Mouse (Mus musculus) 416B (cell line): Measurements from ENCODE around the gene Lama2.
"Not testable (repeated sequence)": the region's sequence is repeated elsewhere in the genome, so short reads cannot be mapped to it uniquely, and the experiment has no call there.

Experiments
- DNase-seq: peaks from one replicate; pipeline ENCODE4 v3.0.0; 2011; ENCODE audit warnings: low read depth

Lama2 gene

DNA sequence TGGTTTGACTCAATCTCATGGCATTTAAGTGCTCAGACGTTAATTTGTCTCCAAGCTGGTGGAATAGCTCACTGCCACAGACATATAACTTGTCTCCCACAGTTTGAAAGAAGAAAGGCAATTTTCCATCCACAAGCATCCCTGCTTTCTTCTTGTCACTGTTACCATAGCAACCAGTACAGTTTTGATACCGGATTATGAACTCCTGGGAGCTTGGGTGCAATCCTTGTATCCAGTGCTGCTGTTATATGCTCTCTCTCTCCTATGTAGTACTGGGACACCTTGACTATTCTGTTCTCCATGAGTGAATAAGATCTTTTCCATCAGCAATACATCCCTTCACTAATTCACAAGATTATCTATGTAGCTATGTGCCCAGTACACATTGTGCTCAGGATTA lies 612.2 kb downstream of the Lama2 start:
- DNase-seq: no peak

DNA sequence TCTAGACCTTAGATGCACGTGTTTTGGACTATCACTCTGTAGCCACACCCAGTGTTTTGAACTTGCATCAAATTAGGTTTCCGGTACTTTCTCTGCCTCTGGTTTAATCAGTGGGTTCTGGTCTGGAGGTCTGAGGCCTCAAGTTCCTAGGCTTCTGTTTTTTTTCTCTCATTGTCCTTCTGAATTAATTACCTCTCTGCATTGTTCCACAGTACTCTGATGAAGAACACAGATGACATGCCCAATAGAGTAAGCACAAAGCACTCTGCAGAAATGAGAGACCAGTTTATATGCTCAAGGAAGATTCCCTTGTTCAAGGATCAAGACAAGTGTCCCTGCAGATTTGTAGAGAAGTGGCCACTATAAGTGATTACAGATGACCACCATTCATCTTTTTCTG lies 613.8 kb downstream of the Lama2 start:
- DNase-seq: no peak

DNA sequence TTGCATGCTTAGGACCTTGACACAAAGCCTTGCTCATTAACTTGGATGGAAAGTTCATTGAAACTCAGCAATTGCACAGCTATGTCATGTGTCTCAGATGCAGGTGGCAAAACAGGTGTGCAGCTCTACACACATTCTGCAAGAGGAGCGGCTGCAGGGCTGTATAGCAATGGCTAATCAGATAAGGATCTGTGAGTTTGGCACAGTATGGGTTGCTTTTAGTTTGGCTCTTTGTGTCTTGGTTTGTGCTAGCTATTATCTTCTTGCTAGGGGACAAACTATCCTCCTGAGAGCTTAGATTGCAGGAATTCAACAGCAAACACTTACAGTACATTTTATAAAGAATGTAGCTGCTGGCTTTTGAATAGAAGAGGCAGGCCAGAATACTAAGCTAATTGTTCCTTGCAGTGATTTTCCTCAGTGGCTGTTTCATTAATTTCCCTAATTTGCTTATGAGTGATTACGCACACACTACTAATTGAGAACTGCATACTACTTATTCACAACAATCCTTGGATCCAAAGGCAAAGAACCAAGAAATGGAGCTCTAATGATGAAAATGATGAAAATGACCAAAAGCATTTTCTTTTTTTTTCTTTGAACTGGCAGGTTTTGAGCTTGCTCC lies 617.9 kb downstream of the Lama2 start:
- DNase-seq: no peak

DNA sequence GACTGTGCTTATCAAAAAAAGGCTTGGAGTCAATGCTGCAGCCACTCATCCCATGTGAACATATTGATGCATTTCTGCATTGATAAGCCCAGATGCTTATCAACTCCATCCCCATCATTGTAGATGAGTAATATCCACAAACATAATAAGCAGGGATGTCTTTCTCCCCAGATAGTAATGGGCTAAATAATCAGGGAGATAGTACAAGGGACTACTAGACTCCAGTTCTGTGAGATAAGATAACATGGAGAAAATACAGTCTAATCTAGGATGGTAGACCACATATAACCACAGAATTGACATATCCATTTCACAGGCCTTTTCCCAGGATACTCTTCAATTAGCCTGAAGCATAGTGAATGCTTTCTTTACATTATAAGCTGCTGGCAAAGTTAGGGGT lies 622.9 kb downstream of the Lama2 start:
- DNase-seq: no peak

DNA sequence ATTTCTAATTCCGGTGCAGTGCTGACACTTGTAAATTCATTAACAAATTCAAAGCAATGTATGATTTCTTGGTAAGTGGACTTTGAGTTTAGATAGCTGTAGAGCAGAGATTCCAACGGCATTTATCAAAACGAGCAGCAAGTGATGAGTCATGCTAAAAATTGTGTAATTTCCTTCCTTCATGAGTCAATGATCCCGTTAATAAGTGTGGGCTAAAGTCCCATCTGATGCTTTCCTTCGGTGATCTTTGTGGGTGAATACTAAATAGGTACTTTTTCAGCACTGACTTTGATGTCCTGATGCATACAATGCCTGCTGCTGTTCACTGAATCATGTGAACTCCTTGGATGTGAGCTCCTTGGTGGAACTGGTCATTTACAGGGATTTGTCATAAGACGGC lies 623.6 kb downstream of the Lama2 start:
- peak; percentile 97 for DNase-seq

DNA sequence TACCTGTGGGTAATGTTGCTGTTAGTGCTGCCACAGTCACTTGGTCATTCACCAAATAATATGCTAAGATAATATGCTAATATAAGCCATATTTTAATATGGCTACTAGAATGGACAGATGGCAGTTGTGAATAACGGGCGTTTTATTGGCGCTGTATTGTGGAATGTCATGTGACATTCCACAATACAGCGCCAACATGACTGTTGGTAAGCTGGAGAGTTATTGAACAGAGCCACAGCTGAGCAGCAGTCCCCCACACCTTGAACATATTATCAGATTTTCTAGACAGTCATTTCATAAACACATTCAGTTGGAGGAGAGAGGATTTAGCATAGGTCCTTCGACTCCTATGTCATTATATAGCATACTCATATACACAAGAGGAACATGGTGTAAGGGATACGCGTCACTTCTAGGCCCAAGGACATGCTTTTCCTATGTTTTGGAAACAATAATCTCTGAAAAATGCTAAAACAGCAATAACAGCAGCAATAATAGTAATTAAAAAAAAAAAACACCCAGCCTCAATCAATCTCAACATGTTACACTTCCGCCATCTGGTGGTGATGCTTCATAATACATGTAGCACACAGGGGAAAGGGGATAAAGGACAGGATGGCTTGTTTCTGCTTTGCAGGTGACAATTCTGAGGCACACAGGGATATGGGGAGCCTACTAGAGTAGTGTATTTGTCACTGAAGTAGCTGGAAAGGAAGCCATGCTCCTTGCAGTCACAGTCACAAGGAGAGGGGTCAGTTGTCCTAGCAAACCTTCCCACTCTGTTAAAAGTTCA lies 624.2 kb downstream of the Lama2 start:
- peak; percentile 84 for DNase-seq

DNA sequence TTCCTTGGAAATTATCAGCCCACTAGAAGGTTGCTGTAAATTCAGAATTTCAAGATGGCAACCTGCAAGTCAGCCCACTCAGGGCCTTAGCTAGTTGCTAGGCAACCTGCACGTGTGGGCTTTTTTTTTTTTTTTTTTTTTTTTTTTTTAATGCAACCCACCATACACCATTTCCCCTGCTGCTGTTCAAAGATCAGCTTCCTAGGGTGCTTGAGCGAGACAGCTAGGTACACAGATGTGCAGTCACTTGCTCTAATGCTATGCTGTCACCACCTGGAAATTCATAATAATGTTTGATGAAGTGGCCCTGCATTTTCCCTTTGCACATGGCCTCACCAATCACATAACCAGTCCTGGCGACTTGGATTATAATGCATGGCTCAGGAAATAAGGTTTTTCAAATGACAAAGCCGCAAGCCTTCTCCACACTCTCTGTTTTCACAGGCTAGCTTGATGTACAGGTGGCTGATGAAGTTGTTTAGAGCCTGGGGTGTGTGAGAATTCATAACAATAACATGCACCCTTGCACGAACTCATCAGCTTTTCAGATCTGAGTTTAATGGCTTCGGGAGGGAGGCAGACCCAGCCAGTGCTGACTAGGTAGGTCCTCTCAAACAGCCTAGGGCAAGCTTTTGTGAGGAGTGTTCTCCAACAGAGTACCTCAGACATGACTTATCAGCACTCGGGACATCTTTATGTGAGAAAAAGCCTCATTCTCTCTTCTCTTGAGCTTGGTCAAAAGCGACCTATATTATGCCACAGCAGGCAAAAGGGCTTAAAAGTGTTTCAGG lies 625.4 kb downstream of the Lama2 start:
- no peak for DNase-seq

DNA sequence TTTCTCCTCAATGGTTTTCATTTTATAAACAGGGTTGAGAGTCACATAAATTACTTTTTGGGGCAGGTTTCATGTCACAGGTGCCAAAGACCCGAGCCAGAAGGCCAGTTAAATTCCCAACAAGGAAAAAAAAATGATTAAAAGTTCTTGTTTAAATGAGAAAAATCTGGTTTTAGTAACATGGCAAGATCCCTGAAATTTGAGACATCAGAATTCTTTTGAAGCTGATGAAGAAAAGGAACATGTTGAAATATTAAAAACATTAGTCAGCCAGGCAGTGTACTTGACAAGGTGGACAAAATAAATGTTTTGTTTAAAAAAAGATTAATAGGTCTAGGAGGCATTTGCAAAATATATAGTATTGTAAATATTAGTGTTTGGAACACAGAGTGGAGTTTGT lies 634.1 kb downstream of the Lama2 start:
- no peak for DNase-seq

DNA sequence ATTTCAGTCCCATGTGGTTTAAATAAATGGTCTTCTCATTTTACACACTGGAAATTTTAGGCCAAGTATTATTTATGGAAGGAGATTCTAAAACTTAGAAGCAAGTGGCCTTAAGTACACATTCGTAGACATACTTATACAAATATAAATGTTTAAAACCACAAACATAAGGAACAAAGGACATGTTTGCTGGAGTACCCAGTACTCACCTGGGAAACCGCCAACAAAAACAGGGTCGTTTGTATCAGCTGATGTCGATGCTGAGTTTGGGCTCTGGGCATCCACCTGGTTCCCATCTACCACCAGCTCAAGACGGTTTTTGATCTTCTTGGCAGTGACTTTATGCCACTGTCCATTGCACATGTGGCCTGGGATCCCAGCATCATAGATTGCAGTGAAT lies 635.5 kb downstream of the Lama2 start:
- DNase-seq: not testable (repeated sequence)

DNA sequence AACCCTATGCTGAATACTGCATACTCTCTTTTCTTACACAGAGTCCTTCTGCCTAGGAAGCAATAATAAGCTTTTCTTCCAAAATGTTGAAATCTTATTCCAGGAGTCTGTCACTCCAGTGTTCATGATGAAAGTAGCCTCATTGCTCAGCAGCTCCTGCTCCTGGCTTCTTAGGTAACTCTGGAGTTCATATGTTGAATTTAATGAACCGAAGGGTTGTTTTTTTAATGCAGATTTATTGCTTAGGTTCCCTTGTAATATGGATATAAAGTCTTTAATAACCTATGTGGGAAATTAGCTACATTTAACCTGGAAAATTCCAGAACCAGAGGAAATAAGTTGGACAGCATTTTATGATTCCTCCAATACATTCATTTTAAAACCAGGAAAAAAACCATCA lies 636.0 kb downstream of the Lama2 start:
- no peak for DNase-seq

DNA sequence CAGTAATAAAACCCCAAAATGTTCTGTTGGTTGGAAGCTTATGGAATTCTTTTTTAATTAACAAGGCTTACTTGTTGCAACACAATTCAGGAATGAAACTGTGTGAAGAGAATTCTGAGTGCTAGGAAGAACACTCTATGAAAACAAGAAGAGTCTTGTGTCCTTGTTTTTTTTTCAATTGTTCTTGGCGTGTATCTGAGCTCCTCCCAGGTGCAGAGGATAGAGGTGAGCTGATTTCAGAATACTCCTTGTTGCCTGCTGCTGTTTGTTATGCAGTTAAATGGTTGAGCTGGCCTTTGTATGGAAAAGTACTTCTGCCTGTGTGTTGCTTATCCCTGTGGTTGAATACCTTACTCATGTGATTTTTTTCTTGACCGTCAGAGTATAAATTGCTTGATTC lies 636.9 kb downstream of the Lama2 start:
- no peak for DNase-seq

DNA sequence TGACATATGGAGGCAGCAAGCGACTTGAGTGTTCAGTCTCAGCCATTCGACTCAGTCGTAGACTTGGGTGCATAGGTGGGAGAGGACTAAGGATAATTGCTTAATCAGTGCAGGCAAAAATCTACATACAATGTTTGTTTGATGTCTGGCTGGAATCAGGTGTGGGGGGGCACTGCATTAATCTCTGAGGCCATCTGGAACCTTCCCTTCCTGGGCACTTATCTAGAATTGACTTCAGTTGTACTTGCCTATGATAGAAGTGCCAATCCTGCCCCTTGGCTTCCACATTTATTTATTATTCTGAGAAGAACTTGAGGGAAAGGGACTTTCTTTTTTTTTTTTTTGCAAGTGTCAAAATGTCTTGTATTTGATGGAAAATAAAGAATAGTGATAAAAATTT lies 644.2 kb downstream of the Lama2 start:
- DNase-seq: no peak

DNA sequence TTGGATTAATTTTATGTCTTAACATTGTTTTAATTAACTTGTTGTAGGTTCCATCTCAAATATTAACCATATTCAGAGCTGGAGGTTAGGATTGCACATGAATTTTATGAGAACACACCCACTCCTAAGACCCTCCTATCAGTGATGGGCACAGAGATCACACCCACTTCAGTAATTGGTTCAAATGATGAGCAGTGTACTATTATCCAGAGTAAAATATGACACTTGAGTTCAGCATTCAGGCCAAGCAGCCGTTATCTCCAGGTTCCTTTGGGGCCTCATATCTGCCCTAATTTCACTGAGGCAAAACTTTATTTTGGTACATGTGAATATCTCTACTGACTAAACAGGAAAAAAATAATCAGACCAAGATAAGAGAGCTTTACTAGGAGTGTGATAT lies 645.3 kb downstream of the Lama2 start:
- no peak for DNase-seq

DNA sequence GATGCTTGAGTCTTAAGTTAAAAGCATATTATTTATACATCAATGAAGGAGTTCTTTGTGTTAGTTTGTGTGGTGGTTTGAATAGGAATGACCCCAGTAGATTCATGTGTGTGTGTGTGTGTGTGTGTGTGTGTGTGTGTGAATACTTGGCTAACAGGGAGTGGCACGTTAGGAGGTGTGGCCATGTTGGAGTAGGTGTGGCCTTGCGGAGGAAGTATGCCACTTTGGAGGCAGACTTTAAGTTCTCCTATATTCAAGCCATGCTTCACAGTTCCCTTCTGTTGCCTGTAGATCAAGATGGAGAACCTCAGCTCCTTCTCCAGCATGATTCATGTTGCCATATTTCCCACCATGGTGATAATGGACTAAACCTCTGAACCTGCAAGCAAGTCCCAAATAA lies 646.0 kb downstream of the Lama2 start:
- DNase-seq: no peak

DNA sequence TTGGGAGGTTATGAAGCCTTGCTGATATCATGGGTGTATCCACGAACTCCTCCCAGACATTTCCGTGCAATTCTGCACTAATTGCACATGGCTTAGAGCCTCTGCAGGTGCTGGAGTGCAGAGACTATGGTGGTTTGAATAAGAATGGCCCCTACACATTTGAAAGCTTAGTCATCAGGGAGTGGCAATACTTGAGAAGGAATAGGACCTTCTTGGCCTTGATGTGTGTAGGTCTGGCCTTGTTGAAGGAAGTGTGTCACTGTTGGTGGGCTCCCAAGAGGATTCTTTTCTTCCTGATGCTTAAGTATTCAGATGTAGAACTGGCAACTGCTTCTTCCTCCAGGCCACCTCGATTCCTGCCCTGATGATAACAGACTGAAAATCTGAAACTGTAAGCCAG lies 661.0 kb downstream of the Lama2 start:
- DNase-seq: peak; percentile 42

DNA sequence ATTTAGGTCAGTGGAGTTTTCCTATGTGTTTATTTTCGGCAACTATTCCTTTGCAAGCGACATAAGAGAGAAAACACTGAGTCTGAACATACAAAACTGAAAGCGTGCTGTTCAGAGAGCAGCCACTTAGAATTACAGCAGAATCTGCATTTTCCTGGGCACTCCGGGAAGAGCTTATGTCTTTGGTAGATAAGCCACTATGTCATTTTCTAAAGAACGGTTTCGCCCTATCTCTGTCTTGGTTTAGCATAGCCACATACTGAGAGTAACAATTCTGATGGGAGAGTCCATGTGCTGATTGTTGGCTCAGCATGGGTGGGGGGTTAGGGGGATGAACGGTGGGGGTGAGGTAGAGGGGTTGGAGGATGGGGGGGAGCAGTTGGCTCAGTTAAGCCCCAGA lies 669.1 kb downstream of the Lama2 start:
- DNase-seq: no peak

DNA sequence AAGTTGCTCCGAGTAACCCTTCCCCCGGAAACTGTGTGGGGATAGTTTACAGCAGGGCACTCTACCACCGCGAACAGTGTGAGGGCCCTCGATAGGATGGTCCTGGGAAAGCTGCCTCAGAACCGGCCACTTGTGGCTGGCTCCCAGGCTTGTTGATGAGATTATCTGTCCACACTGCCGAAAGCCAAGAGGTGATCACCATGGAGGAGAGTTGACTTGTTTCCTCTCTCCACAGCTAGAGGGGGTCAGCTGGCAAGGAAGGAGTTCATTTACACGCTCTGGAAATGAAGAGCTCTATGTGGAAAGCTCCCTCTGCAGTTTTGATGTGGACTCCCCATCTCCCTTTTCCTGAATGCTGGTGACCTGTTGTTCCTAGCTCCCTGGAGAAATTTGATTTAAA lies 669.9 kb downstream of the Lama2 start:
- peak; percentile 21 for DNase-seq

DNA sequence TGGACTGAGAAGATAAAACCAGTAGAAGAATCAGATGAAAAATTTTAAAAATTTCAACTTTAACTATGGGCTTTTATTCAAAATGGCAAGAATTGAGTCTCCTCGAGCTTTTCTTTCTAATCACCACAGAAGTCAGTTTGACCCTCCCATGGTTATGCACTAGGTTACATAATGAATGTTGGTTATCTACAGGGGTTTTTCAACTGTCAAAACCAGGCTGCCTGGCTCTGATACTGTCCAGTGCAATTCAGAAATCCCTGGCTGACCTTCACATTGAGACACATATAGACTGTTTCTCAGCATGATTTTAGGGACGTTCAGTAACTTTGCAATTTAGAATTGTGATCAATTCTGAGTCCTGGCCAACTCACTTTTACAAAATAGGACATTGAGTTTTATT lies 671.2 kb downstream of the Lama2 start:
- no peak for DNase-seq

DNA sequence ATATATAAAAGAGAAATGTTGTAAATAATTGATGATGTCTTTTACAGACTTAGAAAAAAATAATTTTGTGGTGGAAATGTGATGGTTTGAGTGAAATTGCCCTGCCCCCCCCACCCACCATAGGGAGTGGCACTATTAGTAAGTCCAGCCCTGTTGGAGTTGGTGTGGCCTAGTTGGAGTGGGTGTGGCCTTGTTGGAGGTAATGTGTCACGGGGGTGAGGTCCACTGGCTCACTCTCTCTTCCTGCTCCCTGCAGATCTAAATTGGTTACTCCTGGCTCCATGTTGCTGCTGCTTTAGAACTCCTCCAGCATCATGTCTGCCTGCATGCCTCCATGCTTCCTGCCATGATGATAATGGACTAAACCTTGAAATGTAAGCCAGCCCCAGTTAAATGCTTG lies 680.0 kb downstream of the Lama2 start:
- DNase-seq: no peak

DNA sequence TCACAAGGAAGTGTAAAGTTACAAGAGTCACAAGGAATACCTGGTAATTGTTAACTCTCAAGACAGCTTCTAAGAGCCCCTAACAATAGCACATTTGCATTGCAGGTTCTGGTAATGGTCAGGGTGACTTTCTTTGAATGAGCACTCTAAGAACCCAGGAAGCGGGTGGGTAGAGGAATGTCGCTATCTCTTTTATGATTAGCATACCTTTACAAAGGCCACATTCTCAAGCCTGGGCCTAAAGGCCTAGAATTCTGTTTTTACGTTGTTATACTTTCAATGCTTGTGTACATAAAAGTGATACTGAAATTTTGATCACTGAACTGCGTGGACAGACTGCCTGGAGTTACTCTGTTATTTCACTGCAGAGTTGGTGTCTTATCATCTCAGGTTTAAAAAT lies 681.1 kb downstream of the Lama2 start:
- DNase-seq: not testable (repeated sequence)

DNA sequence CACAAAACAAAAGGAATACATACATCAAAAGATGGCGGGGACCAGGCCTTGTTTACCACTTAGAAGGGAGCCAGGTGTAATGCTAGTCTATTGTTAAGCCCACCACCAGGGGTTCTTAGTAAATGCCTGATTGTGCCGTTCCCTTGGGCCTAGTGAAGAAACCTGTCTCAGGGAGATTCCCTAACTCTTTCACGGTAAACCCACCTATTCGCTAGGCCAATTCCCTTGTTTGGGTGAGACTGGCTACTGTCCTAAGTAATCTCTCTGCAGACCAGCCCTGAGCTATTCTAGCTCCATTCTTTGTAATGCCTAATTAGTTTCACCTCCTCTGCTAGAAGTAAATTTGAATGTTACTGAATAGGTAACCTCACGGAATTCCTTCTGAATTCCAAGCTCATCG lies 683.5 kb downstream of the Lama2 start:
- DNase-seq: not testable (repeated sequence)
